Mouse (Mus musculus) adipocyte (in vitro differentiated cells): ENCODE results near the gene Gcm2.

Experiments used
- DNase-seq: peaks from one replicate; pipeline ENCODE4 v3.0.0-alpha.2; 2016; ENCODE audit warnings: low spot score

Gcm2 gene

DNA sequence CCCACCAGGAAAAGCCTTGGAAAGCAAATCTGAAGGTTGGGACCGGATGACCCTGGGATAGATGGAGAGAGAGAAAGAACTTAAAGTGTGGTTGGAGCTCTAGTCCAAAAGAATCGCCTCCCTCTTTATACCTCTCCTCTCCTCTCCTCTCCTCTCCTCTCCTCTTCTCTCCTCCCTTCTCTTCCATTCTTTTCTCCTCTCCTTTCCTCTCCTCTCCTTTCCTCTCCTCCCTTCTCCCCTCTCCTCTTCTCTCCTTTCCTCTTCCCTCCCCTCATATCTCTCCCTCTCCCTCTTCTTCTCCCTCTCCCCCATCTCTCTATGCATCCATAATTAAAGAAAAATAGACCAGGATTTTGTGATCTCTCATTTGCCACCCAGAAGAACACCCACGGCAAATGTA lies at the start of gene Gcm2:
Gcm2 (minus strand) TSS at position 101 of the 400 bp plus-strand sequence.
- no peak for DNase-seq

DNA sequence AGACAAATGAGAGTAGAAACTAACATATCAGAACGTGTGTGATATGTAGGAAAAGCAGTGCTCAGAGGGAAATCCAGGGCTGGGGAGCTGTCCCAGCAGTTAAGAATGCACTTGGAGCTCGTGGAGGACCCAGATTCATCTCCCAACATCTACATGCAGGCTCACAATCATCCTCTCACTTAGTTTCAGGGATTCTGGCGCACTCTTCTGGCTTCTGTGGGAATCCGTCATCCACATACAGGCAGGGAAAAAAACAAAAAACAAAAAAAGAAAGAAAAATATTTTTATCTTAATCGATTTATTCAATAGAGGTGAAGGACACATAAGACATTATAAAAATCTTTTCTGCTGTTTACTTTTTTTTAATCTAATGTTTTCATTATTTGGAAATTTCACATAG lies 47.6 kb upstream of the Gcm2 start:
- peak; percentile 3 for DNase-seq

- no peak for DNase-seq
Measured at GRCm38 (mm10) chr13:41153146-41153545, 42.3 kb upstream of the Gcm2 start.

- peak; percentile 60 for DNase-seq
Measured at GRCm38 (mm10) chr13:41146271-41146670, 35.4 kb upstream of the Gcm2 start.

DNA sequence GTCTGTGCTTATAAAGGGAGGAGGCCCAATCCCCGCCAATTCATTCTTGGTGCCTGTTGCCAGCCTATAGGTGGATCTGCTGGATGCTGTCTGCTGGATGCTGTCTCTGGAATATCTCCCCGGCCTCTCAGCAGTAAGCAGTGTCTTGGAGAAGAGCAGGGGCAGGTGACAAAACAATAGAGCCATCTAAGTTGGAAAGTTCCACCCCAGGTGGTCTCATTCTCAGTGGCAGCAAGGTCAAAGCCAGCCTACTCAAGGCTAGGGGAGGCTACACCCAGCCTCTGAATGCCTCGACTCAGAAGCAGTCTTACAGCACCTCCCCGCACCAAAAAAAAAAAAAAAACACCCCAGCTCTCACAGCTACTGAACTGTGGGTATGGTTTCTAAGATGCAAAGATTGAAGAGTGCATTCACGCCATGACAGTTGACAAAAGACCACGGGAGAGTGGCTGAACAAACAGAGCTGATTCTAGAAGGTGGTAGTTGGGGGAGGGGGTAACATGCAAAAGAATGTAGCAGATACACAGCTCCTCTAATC lies 34.7 kb upstream of the Gcm2 start:
- DNase-seq, result no peak

DNA sequence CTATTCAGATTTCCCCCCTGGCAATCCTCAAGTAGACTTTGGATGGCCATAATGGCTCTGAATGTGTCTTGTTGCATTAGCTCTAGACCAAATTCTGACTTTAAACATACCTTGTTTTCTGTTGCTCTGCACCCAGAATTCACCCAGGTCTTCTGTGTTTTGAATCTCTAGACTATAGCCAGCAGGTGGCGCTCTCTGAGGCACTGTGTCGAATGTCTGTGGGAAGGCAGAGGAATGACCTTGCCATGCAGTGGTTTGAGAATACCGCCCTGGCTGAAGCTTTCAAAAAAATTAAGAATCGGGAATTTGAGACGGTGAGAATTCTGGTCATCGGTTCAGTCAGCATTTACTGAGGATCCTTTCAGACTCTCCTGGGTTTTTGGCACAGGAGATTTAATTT lies 24.1 kb upstream of the Gcm2 start:
- peak; percentile 41 for DNase-seq

DNA sequence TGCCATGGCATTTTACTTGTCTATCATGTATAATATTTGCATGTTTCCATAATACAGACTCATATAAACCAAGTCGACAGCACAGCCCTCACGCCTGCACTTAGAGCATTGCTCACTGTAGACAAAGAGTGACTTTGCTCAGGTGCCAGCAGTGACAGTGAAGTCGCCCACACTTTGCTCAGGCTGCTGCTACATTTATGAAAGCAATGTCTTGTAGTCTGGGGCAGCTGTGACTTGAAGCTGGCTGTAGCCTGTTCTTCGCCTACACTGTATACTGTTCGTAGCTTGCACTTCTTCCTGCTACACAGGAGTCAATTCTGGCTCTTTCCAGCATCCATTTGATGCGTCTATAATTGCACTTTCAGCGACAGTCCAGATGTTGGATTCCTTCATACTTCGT lies 18.2 kb upstream of the Gcm2 start:
- no peak for DNase-seq

- no peak for DNase-seq
Measured at GRCm38 (mm10) chr13:41128326-41128725, 17.5 kb upstream of the Gcm2 start.

- no peak for DNase-seq
Measured at GRCm38 (mm10) chr13:41123666-41124225, 12.9 kb upstream of the Gcm2 start.

GRCm38 (mm10) chr13:41119152-41119945 lies 8.5 kb upstream of the Gcm2 start:
- DNase-seq, result no peak

DNA sequence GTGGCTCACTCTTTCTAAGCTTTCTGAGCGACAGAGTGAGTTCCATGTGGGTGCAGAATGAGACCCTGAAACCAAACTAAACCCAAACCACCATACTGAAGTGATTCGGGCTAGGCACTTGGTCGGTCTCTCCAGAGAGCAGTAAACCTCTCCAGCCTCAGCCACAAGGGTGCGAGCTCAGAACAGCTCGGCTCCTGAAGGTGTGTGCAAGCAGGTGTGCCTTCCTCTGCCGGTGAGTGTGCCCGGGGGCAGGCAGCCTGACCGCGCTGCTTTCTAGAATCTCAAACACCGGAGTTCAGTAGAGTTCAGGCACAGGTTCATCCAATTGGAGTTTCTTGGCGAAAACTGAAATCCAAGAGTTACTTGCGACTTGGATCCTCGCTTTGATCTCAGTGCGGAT lies 3.1 kb upstream of the Gcm2 start, which contains the start of gene Sycp2l:
Sycp2l (plus strand) TSS at position 368 of the 400 bp plus-strand sequence.
- no peak for DNase-seq

GRCm38 (mm10) chr13:41105541-41105940 lies 5.3 kb downstream of the Gcm2 start:
- no peak for DNase-seq

DNA sequence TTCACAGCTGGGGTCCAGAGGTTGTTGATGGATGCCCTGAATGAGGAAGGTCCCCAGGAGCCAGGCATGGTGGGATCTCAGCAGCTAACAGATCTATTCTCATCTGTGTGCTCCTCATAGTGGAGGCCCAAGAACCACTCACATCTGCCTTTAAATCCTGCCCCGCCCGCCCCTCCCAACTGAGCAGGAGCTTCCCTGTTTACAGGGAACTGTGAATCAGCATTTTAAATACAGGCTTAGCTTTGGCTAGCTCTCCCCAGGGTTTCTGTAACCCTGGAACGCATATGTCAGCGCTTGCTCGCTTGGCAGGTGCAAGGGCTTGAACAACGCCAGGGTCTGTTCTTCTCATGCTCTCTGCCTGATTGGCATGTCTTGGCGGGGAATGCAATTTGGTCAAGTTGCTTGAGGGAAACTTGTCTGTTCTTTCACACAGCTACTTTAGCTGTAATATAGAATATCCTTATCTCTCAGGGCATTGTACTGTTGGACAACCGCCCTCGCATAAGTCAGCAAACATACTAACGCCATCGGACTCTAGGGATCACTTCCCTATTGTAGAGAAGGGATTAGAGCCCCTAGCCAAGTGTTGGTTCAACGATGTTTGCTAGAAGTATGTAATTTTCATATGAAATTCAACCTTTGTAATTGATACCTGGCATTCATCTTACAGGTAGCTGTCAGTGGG lies 6.9 kb downstream of the Gcm2 start:
- no peak for DNase-seq

DNA sequence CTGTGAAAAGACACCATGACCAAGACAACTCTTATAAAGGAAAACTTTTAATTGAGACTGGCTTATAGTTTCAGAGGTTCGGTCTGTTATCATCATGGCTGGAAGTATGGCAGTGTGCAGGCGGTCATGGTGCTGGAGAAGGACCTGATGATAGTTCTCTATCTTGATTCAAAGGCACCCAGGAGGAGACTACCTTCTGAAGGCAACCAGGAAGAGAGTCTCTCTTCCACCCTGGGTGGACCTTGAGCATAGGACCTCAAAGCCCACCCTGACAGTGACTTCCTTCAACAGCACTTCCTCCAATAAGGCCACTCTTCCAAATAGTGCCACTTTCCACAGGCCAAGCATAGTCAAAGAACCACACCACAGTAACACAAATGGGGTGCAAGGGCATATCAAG lies 10.8 kb downstream of the Gcm2 start:
- DNase-seq, result no peak

DNA sequence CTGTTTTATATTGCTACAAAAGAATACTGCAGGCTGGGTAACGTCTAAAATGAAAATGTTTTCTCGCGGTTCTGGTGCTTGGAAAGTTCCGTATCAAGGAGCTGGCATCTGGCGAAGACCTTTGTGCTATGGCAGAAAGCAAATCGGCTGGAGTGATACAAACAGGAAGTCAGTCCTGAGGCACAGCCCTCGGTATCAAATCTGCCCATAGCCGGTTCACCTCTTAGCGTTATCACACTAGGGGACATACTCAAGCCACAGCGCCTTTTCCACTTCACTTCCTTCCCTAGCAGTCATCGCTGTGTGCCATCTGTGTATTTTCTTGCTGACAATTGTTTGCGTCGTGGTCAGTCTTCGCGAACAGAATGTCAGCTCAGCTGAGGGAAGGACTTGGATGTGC lies 12.5 kb downstream of the Gcm2 start:
- no peak for DNase-seq

GRCm38 (mm10) chr13:41097324-41098058 lies 13.3 kb downstream of the Gcm2 start:
- no peak for DNase-seq

DNA sequence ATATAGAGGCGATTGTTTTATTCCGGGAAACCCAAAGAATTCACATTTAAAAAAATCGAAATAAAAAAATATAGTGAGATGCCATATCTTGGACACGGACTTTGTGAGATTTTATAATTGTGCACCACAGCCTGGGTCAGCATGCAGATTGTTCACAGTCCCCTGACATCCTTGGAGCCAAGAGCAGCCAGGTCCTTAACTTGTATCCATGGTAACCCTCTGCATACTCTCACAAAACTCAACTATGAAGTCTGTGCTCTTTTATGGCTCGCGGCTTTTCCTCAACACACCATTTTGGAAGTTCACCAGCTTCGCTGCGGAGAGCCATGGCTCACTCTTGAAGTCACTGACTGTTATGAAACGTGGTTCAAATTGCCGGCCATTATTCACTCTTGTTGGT lies 16.7 kb downstream of the Gcm2 start:
- DNase-seq, result no peak

DNA sequence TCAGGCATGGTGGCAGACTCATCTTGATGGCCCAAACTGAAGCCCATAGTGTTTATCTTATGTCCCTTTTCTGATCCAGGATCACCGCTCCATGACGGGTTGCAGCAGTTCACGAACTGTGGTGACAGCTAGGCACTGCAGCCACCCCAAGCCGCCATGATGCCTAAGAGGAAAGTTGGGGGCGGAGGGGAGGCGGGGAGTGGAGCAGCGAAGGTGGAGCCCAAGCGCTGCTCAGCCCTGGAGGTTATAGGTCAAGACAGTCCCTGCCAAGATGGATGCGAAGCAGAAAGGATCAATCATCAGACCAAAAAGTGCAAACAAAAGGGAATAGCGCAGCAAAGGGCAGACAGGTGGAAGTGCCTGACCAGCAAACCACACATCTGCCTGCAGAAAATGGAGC lies 19.6 kb downstream of the Gcm2 start:
- no peak for DNase-seq

GRCm38 (mm10) chr13:41088746-41089145 lies 22.1 kb downstream of the Gcm2 start:
- no peak for DNase-seq

DNA sequence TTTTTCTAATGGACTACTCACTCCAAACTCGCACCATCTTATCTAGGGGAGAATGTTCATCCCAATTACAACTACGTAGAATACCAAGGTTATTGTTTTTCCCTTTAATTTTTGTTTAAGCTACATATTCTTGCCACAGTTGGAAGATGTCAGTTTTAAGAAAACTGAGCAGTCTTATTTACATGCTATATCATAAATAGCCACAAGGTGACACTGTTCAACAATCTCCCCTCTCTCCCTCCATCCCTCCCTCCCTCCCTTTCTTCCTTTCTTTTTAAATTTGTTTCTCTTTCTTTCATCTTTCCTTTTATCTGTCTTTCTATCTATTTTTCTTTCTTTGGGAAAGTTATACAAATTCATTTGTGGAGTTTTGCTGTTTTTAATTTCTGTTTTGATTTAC lies 25.7 kb downstream of the Gcm2 start:
- DNase-seq, result peak; percentile 4

GRCm38 (mm10) chr13:41084521-41084920 lies 26.3 kb downstream of the Gcm2 start:
- no peak for DNase-seq

GRCm38 (mm10) chr13:41080700-41081099 lies 30.1 kb downstream of the Gcm2 start:
- DNase-seq, result no peak
